Mouse (Mus musculus): ENCODE measurements at regions not wholly inside any gene's neighbourhood (a gene's known extent, or its start where the extent isn't known, plus 50 kb on each side); places are given as distances from the start of the nearest gene placed in this dataset.

DNA sequence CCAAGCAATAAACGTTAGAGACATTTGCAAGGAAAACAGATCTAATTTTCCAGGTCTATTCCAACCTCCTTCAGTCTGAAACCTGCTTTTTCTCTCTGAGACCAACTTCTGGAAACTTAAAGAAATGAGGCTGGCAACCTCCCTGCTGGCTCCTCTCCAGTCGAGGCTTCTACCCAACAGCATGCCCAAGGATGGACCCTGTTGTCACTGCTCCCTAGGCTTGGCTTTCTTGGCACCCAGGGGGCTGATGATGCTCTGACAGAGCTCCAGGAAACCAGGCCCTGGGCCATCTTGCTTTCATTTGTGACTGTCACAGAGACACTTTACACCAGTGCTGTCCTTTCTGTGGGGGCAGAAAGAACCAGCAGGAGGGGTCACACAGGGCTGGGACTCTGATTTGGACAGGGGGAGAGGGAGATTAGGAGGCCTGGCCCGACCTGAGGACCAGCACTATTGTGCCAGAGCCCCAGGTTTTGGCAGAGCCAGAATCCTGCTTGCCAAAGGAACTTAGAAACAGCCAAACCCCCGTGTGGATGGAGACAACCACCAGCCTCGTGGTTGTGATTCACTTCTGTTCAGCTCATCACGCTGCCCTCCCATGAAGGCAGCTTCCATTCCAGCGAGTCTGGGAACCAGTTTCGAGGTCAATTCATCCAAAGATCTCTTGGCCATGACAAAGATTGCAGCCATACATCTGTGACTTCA is 105.5 kb downstream of the Gm826 start:
- Histone ChIP-seq H3K36me3 (no peaks in the 10 kb centered on the region), H3K4me3 (replicated peaks) (no peak overlapping the region), H3K27me3 (peaks cover 24% of the 10 kb centered on the region), H3K4me2 (no peak overlapping the region), H3K9me3 (no peaks in the 10 kb centered on the region), H3K4me1 (replicated peaks) (no peaks in the 10 kb centered on the region), H3K9ac (replicated peaks) (no peak overlapping the region), H3K27ac (no peak overlapping the region)
- no peak for ATAC-seq (ENCODE audit: insufficient number of reproducible peaks, insufficient read depth, low FRiP score, low TSS enrichment, low read depth)
- WGBS: 76% methylated on average over 8 of the region's 8 CpGs

DNA sequence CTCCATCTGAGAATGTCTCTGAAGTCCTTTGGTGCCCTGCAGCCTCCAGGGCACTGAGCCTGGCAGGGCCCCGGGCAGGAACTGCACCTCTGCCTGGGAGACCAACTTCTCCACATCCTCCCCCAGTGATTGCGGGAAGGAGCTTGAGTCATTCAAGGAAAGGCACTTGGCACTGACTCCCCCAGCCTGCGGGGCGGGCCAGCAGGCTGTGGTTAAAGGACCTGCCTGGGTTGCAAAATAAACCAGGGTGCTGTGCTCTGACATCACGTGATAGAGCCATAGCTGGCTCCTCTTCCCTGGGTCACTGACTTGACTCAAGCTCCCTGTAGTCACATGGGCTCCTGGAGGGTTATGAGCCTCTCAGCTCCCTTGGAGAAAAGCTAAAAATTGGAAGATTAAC is 108.5 kb downstream of the Gm826 start:
- no peaks in the 10 kb centered on the region for H3K9me3 ChIP-seq
- no peak overlapping the region for H3K4me2 ChIP-seq
- WGBS: 73% methylated on average over 5 of the region's 5 CpGs
- H3K27ac ChIP-seq: no peak overlapping the region
- H3K27me3 ChIP-seq: peaks cover 26% of the 10 kb centered on the region
- H3K36me3 ChIP-seq: no peaks in the 10 kb centered on the region
- no peak overlapping the region for H3K4me3 ChIP-seq (replicated peaks)
- peaks cover 9% of the 10 kb centered on the region for H3K4me1 ChIP-seq (replicated peaks)
- no peak for ATAC-seq (ENCODE audit: insufficient number of reproducible peaks, insufficient read depth, low FRiP score, low TSS enrichment, low read depth)
- H3K9ac ChIP-seq (replicated peaks): no peak overlapping the region

DNA sequence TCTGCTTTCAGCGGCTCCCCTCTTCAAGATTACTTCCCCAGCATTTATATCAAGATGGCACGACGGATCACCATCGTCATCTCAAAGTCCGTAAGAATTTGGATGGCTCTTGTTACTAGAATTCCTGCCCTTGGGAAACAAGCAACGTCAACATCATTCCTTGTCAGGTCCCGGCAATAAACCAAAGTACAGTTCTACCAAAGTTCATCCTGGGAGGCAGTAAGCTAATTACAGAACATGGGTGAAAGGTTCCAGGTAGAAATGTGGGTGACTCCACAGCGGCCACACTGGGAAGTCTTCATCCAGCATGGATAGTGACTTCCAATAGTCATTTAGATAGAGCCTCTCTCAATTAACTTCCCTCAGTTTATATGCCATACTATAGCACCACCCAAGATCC is 110.6 kb downstream of the Gm826 start:
- Histone ChIP-seq H3K4me1 (replicated peaks) (peaks cover 9% of the 10 kb centered on the region), H3K9ac (replicated peaks) (no peak overlapping the region), H3K9me3 (no peaks in the 10 kb centered on the region), H3K4me3 (replicated peaks) (no peak overlapping the region), H3K27me3 (peaks cover 24% of the 10 kb centered on the region), H3K4me2 (no peak overlapping the region), H3K36me3 (no peaks in the 10 kb centered on the region), H3K27ac (no peak overlapping the region)
- 94% methylated on average over 8 of the region's 8 CpGs for WGBS
- no peak for ATAC-seq (ENCODE audit: insufficient number of reproducible peaks, insufficient read depth, low FRiP score, low TSS enrichment, low read depth)

DNA sequence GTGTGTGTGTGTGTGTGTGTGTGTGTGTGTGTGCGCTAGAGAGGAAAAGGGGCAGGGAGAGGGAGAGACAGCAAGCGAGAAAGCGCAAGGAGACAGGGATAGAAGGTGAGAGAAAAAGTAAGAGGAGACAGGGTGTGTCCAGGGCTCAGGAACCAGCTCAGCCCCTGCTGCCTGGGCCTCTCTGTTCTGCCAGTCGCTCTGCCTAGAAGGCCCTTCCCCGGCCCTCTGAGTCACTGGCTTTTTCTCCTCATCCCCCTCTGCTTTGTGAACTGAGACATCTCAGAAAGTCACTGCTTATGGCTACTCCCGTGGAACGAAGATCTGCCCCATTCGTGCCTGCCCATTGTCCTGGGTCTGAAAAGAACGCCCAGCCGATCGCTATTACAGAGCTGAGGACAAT is 112.2 kb downstream of the Gm826 start:
- Histone ChIP-seq H3K36me3 (no peaks in the 10 kb centered on the region), H3K4me1 (replicated peaks) (peaks cover 9% of the 10 kb centered on the region), H3K9me3 (no peaks in the 10 kb centered on the region), H3K27ac (no peak overlapping the region), H3K4me2 (no peak overlapping the region), H3K4me3 (replicated peaks) (no peak overlapping the region), H3K9ac (replicated peaks) (no peak overlapping the region), H3K27me3 (peaks cover 17% of the 10 kb centered on the region)
- 74% methylated on average over 10 of the region's 11 CpGs for WGBS
- no peak for ATAC-seq (ENCODE audit: insufficient number of reproducible peaks, insufficient read depth, low FRiP score, low TSS enrichment, low read depth)

DNA sequence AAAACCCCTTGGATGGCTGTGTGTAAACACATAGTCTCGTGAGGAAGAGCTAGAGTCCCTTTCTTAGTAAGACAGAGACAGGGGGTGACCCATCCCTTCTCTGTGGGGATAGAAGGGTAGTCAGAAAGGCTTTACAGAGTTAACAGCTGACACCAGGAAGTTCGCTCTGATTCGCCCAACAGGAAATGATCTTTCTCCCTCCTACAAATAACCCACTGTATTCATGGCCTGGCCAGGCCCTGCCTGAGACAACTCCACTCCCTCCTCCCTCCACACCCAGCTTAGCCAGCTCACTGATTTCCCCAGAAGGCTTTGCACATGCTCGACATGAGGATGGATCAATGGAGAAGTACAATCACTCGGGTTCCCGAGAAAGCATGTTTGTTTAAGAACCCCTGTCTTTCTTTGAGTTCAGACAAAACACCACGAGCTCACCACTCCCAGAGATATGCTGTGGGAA is 113.4 kb downstream of the Gm826 start:
- Histone ChIP-seq H3K9ac (replicated peaks) (no peak overlapping the region), H3K27me3 (peaks cover 17% of the 10 kb centered on the region), H3K4me2 (no peak overlapping the region), H3K4me3 (replicated peaks) (no peak overlapping the region), H3K36me3 (no peaks in the 10 kb centered on the region), H3K4me1 (replicated peaks) (peaks cover 9% of the 10 kb centered on the region), H3K27ac (no peak overlapping the region), H3K9me3 (no peaks in the 10 kb centered on the region)
- WGBS: 32% methylated on average over 7 of the region's 7 CpGs
- ATAC-seq (ENCODE audit: insufficient number of reproducible peaks, insufficient read depth, low FRiP score, low TSS enrichment, low read depth): no peak

DNA sequence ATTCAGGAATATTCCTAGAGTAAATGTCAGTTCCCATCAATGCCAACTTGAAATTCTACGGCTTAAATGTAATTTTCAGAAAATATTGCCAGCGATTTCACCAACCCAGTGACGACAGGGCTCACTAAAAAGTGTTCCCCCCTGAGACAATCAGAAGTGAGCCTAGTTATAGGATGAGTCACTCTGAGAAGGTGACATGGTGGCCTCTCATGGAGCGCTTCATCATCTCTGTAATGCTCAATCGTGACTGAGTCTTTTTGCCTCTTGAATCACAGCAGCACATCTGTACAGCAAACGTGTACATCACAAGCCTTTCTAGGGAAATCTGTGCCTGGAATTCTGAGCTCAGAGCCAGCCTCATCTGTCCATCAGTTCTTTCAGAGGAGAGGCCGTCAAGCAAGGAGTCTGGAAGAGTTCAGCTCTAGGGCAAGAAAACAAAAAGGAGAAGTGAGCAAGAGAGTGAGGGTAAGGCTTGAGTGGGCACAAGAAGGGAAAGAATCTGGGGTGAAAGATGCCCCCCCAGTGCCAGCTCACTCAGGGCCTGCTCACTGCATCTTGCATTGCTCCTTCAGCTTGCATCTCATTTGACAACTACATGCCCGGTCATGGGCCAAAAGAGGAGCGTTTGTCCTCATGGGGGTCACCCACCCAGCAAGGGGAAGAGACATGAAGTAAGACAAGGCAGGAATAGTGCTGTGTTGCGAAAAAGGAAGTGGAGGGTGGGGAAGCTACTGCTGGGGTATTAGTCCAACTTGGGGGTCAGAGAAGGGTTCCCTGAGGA is 119.7 kb downstream of the Gm826 start:
- Histone ChIP-seq H3K4me3 (replicated peaks) (no peak overlapping the region), H3K27ac (no peak overlapping the region), H3K9me3 (no peaks in the 10 kb centered on the region)

DNA sequence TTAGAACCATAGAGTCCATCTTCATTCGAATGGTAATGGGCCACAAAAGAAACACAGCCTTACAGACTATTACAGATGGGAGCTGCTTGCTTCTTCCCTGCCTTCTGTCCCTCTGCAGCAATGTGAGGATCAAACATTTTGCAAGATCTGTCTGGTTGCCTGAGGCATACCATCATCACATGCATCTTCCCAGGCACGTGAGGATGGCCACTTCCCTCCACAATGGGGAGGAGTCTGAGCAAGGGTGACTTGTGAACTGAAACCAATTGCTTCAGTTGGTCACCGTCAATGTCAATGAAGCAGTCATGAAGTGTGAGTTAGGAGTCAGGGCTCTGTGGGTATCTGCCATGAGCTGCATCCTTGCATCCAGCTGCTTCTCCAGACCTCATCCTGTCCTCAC is 123.5 kb downstream of the Gm826 start:
- H3K4me3 ChIP-seq (replicated peaks): no peak overlapping the region
- H3K9ac ChIP-seq (replicated peaks): no peak overlapping the region
- H3K9me3 ChIP-seq: no peaks in the 10 kb centered on the region
- H3K27me3 ChIP-seq: peaks cover 14% of the 10 kb centered on the region; the same call in 1 of the 2 replicates
- peaks cover 25% of the 10 kb centered on the region for H3K4me1 ChIP-seq (replicated peaks)
- H3K4me2 ChIP-seq: no peak overlapping the region
- no peaks in the 10 kb centered on the region for H3K36me3 ChIP-seq
- no peak for ATAC-seq (ENCODE audit: insufficient number of reproducible peaks, insufficient read depth, low FRiP score, low TSS enrichment, low read depth)
- H3K27ac ChIP-seq: no peak overlapping the region
- 76% methylated on average over 3 of the region's 3 CpGs for WGBS

More for the DNA sequence above, 119.7 kb downstream of the Gm826 start:
- Histone ChIP-seq H3K4me2 (no peak overlapping the region), H3K4me1 (replicated peaks) (peaks cover 9% of the 10 kb centered on the region), H3K9ac (replicated peaks) (no peak overlapping the region), H3K27me3 (peaks cover 14% of the 10 kb centered on the region; the same call in 1 of the 2 replicates), H3K36me3 (no peaks in the 10 kb centered on the region)
- 81% methylated on average over 10 of the region's 10 CpGs for WGBS
- no peak for ATAC-seq (ENCODE audit: insufficient number of reproducible peaks, insufficient read depth, low FRiP score, low TSS enrichment, low read depth)

DNA sequence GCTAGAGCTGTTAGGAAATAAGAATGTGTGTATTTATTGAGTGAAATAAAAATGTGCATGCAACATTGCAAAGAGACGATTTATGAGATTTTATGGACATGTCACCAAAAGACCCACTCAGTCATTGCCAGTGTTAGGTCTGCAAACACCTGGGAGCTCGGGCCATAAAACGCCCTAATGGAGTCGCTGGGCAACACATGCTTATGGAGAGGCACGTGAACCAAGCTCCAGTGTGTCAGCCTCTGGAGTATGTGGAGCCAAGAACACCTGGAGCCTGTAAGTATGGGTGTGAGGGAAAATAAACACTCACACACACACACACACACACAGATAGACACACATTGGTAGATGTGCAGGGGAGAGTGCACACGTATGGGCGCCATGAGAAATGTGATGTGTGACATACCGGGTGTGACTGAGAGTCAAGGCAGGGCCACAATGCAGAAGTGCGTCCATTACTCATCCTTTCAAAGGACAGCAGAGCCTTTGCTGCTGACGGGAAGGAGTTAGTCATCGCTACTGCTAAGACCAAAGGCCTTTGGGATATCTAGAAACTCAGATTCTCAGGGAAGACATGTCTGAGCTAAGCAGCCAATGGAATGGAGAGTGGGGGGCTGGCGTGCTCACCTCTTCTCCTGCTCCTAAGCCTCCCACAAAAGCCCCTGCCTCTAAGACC is 124.2 kb downstream of the Gm826 start:
- H3K9ac ChIP-seq (replicated peaks): no peak overlapping the region
- H3K4me1 ChIP-seq (replicated peaks): peaks cover 25% of the 10 kb centered on the region
- no peak overlapping the region for H3K4me3 ChIP-seq (replicated peaks)
- no peaks in the 10 kb centered on the region for H3K36me3 ChIP-seq
- WGBS: 55% methylated on average over 12 of the region's 12 CpGs
- no peak overlapping the region for H3K4me2 ChIP-seq
- ATAC-seq (ENCODE audit: insufficient number of reproducible peaks, insufficient read depth, low FRiP score, low TSS enrichment, low read depth): peak; percentile 63
- no peak overlapping the region for H3K27ac ChIP-seq
- H3K9me3 ChIP-seq: no peaks in the 10 kb centered on the region
- H3K27me3 ChIP-seq: peaks cover 14% of the 10 kb centered on the region; the same call in 1 of the 2 replicates

DNA sequence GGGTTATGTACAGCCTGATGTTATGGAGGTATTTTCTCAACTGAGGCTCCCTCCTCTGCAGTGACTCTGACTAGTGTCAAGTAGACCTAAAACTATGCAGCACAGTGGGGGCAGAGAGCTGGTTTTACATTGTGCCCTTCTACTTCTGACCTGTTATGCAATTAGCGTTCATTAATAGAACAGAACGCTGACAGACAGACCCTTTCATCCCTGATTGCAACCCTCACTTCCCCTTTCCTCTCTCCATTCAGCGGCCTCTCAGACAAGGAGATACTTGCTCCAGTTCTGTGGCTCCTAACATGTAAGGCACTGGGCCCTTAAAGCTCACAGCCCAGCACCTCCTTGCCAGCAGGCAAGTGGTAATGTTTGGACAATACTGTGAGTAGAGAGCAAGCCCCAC is 125.7 kb downstream of the Gm826 start:
- 64% methylated on average over 3 of the region's 3 CpGs for WGBS
- peaks cover 25% of the 10 kb centered on the region for H3K4me1 ChIP-seq (replicated peaks)
- H3K36me3 ChIP-seq: no peaks in the 10 kb centered on the region
- no peak overlapping the region for H3K4me3 ChIP-seq (replicated peaks)
- H3K27me3 ChIP-seq: peaks cover 11% of the 10 kb centered on the region; the same call in 1 of the 2 replicates
- H3K27ac ChIP-seq: no peak overlapping the region
- no peak for ATAC-seq (ENCODE audit: insufficient number of reproducible peaks, insufficient read depth, low FRiP score, low TSS enrichment, low read depth)
- no peak overlapping the region for H3K9ac ChIP-seq (replicated peaks)
- no peaks in the 10 kb centered on the region for H3K9me3 ChIP-seq
- no peak overlapping the region for H3K4me2 ChIP-seq

DNA sequence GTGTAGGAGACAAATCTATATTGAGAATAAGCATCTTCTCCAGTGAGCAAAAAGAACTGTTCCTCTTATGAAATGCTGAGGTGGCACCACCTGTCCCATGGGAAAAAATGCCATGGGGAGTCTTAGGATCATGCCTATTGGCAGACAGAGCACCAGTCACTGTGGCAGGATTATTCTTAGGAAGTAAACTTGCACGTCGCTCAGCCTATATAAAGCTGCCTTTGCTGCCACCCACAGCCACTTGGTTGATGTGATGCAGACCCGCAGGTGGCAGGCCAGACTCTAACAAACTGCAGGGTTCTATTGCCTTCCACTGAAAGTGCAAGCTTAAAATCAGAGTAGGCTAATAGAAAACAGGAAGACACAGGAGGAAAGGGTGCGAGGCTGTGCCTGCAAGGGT is 126.7 kb downstream of the Gm826 start:
- Histone ChIP-seq H3K27ac (no peak overlapping the region), H3K9ac (replicated peaks) (no peak overlapping the region), H3K27me3 (peaks cover 15% of the 10 kb centered on the region; the same call in 1 of the 2 replicates), H3K4me2 (no peak overlapping the region), H3K4me3 (replicated peaks) (no peak overlapping the region), H3K36me3 (no peaks in the 10 kb centered on the region), H3K4me1 (replicated peaks) (peaks cover 25% of the 10 kb centered on the region), H3K9me3 (no peaks in the 10 kb centered on the region)
- WGBS: 29% methylated on average over 4 of the region's 4 CpGs
- ATAC-seq (ENCODE audit: insufficient number of reproducible peaks, insufficient read depth, low FRiP score, low TSS enrichment, low read depth): no peak

DNA sequence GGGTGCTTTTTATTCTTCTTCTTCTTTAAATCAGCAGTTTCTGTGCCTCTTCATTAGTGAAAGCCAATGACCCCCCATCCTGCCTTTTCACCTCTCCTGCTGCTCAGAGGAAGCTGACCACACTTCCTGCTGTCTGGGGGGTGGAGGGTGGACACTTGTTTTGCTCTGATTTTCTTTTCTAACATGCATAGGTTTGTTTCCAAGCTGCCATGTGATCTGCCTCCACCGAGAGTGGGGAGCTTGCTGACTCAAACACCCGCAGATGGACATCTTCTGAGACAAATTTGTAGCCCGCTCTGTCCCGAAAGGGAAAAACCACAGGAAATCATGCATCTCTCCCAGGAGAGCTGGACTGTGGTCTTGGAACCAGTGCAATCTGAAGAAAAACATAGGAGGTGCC is 141.3 kb downstream of the Gm826 start:
- H3K4me3 ChIP-seq (replicated peaks): no peak overlapping the region
- no peak for ATAC-seq (ENCODE audit: insufficient number of reproducible peaks, insufficient read depth, low FRiP score, low TSS enrichment, low read depth)
- no peak overlapping the region for H3K4me2 ChIP-seq
- peaks cover 7% of the 10 kb centered on the region; the same call in 1 of the 2 replicates for H3K27me3 ChIP-seq
- no peaks in the 10 kb centered on the region for H3K36me3 ChIP-seq
- H3K4me1 ChIP-seq (replicated peaks): peaks cover 16% of the 10 kb centered on the region
- no peaks in the 10 kb centered on the region for H3K9me3 ChIP-seq
- no peak overlapping the region for H3K9ac ChIP-seq (replicated peaks)
- 39% methylated on average over 4 of the region's 4 CpGs for WGBS
- H3K27ac ChIP-seq: no peak overlapping the region
